Mouse (Mus musculus): ENCODE measurements at regions not wholly inside any gene's neighbourhood (a gene's known extent, or its start where the extent isn't known, plus 50 kb on each side); places are given as distances from the start of the nearest gene placed in this dataset.

GRCm38 (mm10) chr12:10445738-10446137 is 55.2 kb downstream of the Rdh14 start:
- no peaks in the 10 kb centered on the region for H3K4me1 ChIP-seq (ENCODE audit: control insufficient read depth, insufficient read depth, insufficient read length, low read length)
- H3K27me3 ChIP-seq (ENCODE audit: control insufficient read depth, insufficient read depth, low read length) = no peaks in the 10 kb centered on the region
- 36% methylated on average over 1 of the region's 1 CpGs for WGBS
- no peak overlapping the region for H3K4me3 ChIP-seq (ENCODE audit: low read depth, low read length)
- H3K36me3 ChIP-seq (ENCODE audit: control insufficient read depth, insufficient read depth, low read length) = no peaks in the 10 kb centered on the region
- TF ChIP-seq POLR2A (IDR thresholded peaks at IDR 0.05; ENCODE audit: low read depth, low read length) = no peak
- no peak for TF ChIP-seq CTCF (IDR thresholded peaks at IDR 0.05; ENCODE audit: extremely low read depth, insufficient read length, insufficient replicate concordance, low read depth, low read length)
- no peak overlapping the region for H3K27ac ChIP-seq (ENCODE audit: insufficient read depth, low read depth, low read length)

- H3K36me3 ChIP-seq (ENCODE audit: control insufficient read depth, insufficient read depth, low read length) = no peaks in the 10 kb centered on the region
- TF ChIP-seq CTCF (IDR thresholded peaks at IDR 0.05; ENCODE audit: extremely low read depth, insufficient read length, insufficient replicate concordance, low read depth, low read length) = no peak
- no peak for TF ChIP-seq POLR2A (IDR thresholded peaks at IDR 0.05; ENCODE audit: low read depth, low read length)
- no peaks in the 10 kb centered on the region for H3K27me3 ChIP-seq (ENCODE audit: control insufficient read depth, insufficient read depth, low read length)
- H3K4me1 ChIP-seq (ENCODE audit: control insufficient read depth, insufficient read depth, insufficient read length, low read length) = no peaks in the 10 kb centered on the region
- H3K27ac ChIP-seq (ENCODE audit: insufficient read depth, low read depth, low read length) = no peak overlapping the region
- H3K4me3 ChIP-seq (ENCODE audit: low read depth, low read length) = no peak overlapping the region
- WGBS = 71% methylated on average over 1 of the region's 1 CpGs
Observed at GRCm38 (mm10) chr12:10457960-10458655, 67.5 kb downstream of the Rdh14 start.

- Histone ChIP-seq H3K27me3 (ENCODE audit: control insufficient read depth, insufficient read depth, low read length) (no peaks in the 10 kb centered on the region), H3K4me3 (ENCODE audit: low read depth, low read length) (no peak overlapping the region), H3K36me3 (ENCODE audit: control insufficient read depth, insufficient read depth, low read length) (no peaks in the 10 kb centered on the region), H3K27ac (ENCODE audit: insufficient read depth, low read depth, low read length) (no peak overlapping the region), H3K4me1 (ENCODE audit: control insufficient read depth, insufficient read depth, insufficient read length, low read length) (no peaks in the 10 kb centered on the region)
- 71% methylated on average over 7 of the region's 7 CpGs for WGBS
- TF ChIP-seq CTCF (IDR thresholded peaks at IDR 0.05; ENCODE audit: extremely low read depth, insufficient read length, insufficient replicate concordance, low read depth, low read length) (no peak), POLR2A (IDR thresholded peaks at IDR 0.05; ENCODE audit: low read depth, low read length) (no peak)
Observed at GRCm38 (mm10) chr12:10461796-10462195, 71.2 kb downstream of the Rdh14 start.

- no peak overlapping the region for H3K27ac ChIP-seq (ENCODE audit: insufficient read depth, low read depth, low read length)
- H3K4me1 ChIP-seq (ENCODE audit: control insufficient read depth, insufficient read depth, insufficient read length, low read length) = no peaks in the 10 kb centered on the region
- H3K36me3 ChIP-seq (ENCODE audit: control insufficient read depth, insufficient read depth, low read length) = no peaks in the 10 kb centered on the region
- 46% methylated on average over 3 of the region's 3 CpGs for WGBS
- H3K4me3 ChIP-seq (ENCODE audit: low read depth, low read length) = no peak overlapping the region
- TF ChIP-seq CTCF (IDR thresholded peaks at IDR 0.05; ENCODE audit: extremely low read depth, insufficient read length, insufficient replicate concordance, low read depth, low read length) = no peak
- no peak for TF ChIP-seq POLR2A (IDR thresholded peaks at IDR 0.05; ENCODE audit: low read depth, low read length)
- H3K27me3 ChIP-seq (ENCODE audit: control insufficient read depth, insufficient read depth, low read length) = no peaks in the 10 kb centered on the region
Observed at GRCm38 (mm10) chr12:10462956-10463355, 72.4 kb downstream of the Rdh14 start.

GRCm38 (mm10) chr12:10473986-10474385 is 83.4 kb downstream of the Rdh14 start:
- WGBS = 88% methylated on average over 1 of the region's 1 CpGs

GRCm38 (mm10) chr12:10480781-10481180 is 90.2 kb downstream of the Rdh14 start:
- Histone ChIP-seq H3K4me1 (ENCODE audit: control insufficient read depth, insufficient read depth, insufficient read length, low read length) (no peaks in the 10 kb centered on the region), H3K27me3 (ENCODE audit: control insufficient read depth, insufficient read depth, low read length) (no peaks in the 10 kb centered on the region), H3K36me3 (ENCODE audit: control insufficient read depth, insufficient read depth, low read length) (no peaks in the 10 kb centered on the region), H3K4me3 (ENCODE audit: low read depth, low read length) (no peak overlapping the region), H3K27ac (ENCODE audit: insufficient read depth, low read depth, low read length) (no peak overlapping the region)
- whole genome bisulfite sequencing = 39% methylated on average over 1 of the region's 1 CpGs
- TF ChIP-seq CTCF (IDR thresholded peaks at IDR 0.05; ENCODE audit: extremely low read depth, insufficient read length, insufficient replicate concordance, low read depth, low read length) = no peak
- no peak for TF ChIP-seq POLR2A (IDR thresholded peaks at IDR 0.05; ENCODE audit: low read depth, low read length)

More at GRCm38 (mm10) chr12:10473986-10474385, 83.4 kb downstream of the Rdh14 start:
- TF ChIP-seq CTCF (IDR thresholded peaks at IDR 0.05; ENCODE audit: extremely low read depth, insufficient read length, insufficient replicate concordance, low read depth, low read length) = no peak
- no peak for TF ChIP-seq POLR2A (IDR thresholded peaks at IDR 0.05; ENCODE audit: low read depth, low read length)
- H3K4me3 ChIP-seq (ENCODE audit: low read depth, low read length) = no peak overlapping the region
- H3K36me3 ChIP-seq (ENCODE audit: control insufficient read depth, insufficient read depth, low read length) = no peaks in the 10 kb centered on the region
- no peak overlapping the region for H3K27ac ChIP-seq (ENCODE audit: insufficient read depth, low read depth, low read length)
- no peaks in the 10 kb centered on the region for H3K27me3 ChIP-seq (ENCODE audit: control insufficient read depth, insufficient read depth, low read length)
- H3K4me1 ChIP-seq (ENCODE audit: control insufficient read depth, insufficient read depth, insufficient read length, low read length) = no peaks in the 10 kb centered on the region

GRCm38 (mm10) chr12:10482294-10483010 is 91.9 kb downstream of the Rdh14 start:
- Histone ChIP-seq H3K36me3 (ENCODE audit: control insufficient read depth, insufficient read depth, low read length) (no peaks in the 10 kb centered on the region), H3K27ac (ENCODE audit: insufficient read depth, low read depth, low read length) (no peak overlapping the region), H3K4me1 (ENCODE audit: control insufficient read depth, insufficient read depth, insufficient read length, low read length) (no peaks in the 10 kb centered on the region), H3K4me3 (ENCODE audit: low read depth, low read length) (no peak overlapping the region), H3K27me3 (ENCODE audit: control insufficient read depth, insufficient read depth, low read length) (no peaks in the 10 kb centered on the region)
- TF ChIP-seq CTCF (IDR thresholded peaks at IDR 0.05; ENCODE audit: extremely low read depth, insufficient read length, insufficient replicate concordance, low read depth, low read length) (no peak), POLR2A (IDR thresholded peaks at IDR 0.05; ENCODE audit: low read depth, low read length) (no peak)
- WGBS = 78% methylated on average over 4 of the region's 4 CpGs

Data from small intestine, adult 2 months (tissue).